Mouse (Mus musculus): ENCODE results near the gene Ehd3.
A peak's percentile ranks its signal among the peaks of the same experiment; 100 is the strongest.

Gene Ehd3

DNA sequence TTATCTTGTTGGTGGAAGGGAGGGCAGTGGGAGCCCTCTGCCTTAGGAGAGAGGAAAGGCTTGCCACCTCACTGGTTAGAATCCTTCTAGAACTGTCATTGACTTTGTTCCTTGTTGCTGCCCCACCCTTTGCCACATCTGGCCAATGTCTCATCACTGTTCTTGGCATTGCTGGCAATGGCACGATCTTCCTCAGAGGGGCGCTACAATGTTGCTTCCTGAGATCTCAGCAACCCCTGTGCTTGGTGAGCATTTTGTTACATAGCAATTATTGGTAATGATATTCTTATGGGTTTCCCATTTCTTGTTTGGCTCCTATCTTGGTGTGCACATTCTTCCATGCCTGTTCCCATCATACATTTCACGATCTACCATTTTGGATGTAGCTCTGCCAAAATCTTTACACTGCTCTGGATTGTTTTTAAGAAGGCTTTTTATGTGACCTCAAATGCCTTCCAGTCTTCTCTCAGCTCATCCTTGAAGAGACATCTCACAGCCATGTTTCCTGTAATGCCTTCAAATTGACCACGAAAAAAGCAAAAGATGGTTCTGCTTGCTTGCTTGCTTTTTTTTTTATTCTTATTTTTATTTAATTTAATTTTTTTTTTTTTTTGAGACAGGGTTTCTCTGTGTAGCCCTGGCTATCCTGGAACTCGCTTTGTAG lies at the start of gene Ehd3:
Ehd3 (plus strand) TSS at position 614 of the 664 bp plus-strand sequence.
- DNase-seq = no peak

DNA sequence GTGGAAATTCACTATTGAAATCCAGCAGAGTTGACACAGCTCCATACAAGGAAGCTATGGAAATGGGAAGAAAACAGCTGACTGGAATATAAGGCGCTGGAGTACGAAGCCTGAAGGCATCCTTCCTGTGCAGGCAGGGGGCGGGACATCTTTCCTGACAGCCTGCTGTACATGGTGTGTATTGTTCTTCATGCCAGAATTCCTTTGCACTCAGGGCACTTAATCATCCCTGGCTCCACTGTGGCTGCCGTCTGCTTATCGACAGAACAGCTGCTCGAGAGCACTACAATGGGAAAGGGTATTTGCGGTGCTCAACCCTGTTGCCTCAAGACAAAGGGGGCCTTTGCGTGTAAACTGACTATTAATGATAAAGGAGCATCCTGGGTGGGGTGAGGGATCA lies 33.0 kb upstream of the Ehd3 start:
- no peak for DNase-seq

DNA sequence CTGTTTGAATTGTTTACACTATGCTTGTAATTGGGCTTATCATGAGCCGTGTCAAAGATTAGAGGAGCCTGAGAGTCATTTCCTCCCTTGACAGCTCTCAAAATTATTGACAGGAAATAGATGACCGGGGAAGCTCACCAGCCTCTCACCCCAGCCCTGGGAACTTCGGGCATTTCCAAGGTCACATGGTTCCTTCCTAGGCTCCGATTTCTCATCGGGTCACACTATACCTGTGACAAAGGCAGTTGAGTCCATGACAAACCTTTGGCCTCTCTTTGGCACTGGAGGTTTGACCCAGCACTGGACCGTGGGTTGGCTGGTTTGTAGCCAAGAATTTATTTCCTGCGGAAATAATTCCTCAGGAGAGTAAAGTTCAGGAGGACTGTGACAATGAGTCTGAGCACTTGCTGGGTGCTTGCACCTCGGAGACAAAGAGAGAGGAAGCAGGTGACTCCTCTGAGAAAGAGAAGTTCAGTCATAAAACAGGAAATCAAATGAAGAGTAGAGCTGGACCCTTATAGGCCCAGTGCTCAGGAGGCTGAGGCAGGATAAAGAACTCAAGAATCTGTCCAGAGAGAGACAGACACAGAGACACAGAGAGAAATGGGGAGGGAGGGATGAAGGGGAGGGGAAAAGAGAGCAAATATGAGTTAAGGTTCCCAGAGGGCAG lies 17.2 kb upstream of the Ehd3 start:
- no peak for DNase-seq

DNA sequence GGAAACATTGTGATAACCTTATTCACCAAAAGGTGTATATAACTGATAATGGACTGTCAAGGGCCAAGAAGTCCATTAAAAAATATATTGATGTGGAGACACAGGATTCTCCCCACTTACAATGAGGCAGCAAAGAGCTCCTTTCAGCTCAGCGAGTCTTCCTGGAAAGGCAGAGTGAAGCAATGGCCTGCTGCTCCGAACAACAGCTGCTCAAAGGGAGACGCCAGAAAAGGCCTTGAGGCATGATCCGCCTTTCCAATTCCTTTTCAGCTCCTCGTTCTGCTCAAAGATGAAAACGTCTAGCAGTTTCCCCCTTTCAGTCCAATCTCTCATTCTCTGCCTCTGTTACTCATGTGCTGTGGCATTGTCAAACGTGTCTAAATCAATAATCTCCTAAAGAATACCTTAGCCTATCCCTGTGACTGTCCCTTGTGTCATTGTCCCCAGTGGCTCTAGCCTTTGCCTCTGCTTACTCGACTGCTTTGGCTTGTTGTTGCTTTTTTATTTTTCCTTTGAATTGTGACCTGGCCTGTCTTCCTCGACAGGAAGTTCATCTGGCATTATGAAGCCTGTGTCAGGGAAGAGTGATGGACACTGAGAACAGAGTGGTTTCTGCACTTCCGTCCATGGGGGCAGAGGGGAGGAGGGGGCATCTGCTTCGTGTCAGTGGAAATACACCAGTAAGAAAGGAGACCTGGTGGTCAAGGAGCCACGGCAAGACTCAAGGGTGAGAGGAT lies 13.5 kb upstream of the Ehd3 start:
- DNase-seq = no peak

DNA sequence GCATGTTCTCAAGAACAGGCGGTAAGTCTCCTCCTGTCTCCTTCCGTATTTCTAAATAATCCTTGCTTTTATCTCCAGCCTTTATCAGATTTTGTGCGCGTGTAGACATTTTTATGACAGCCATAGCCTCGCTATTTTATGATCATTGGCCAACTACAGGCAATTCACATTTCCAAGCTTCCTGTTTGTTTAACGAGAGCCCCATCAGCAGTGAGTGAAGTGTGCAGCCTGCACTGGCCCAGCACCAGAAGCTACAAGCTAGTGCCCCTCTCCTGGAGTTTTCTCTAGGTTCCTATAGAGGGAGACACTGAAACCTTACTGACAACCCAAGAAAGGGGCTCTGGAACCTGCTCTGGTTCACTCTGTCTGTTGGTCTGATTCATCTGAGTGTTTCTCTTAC lies 7.1 kb upstream of the Ehd3 start:
- DNase-seq = no peak

DNA sequence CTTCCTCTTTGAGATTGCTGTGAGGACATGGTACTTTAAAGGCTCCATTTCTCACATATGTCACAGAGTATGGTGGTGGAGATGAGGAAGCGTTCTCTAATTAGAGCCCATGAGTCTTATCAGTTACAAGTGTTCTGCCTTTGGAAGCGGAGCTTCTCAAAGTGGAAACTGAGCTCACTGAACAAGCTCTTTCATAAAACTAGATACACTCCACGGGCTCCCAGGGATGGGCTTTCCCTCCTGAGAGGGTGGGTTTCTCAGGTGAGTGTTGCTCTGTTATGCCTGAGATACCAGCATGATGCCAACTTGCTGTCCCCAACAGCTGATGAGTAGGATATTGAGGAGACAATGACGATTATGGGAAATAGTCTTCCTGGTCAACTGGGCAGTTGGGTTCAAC lies 6.2 kb upstream of the Ehd3 start:
- no peak for DNase-seq

DNA sequence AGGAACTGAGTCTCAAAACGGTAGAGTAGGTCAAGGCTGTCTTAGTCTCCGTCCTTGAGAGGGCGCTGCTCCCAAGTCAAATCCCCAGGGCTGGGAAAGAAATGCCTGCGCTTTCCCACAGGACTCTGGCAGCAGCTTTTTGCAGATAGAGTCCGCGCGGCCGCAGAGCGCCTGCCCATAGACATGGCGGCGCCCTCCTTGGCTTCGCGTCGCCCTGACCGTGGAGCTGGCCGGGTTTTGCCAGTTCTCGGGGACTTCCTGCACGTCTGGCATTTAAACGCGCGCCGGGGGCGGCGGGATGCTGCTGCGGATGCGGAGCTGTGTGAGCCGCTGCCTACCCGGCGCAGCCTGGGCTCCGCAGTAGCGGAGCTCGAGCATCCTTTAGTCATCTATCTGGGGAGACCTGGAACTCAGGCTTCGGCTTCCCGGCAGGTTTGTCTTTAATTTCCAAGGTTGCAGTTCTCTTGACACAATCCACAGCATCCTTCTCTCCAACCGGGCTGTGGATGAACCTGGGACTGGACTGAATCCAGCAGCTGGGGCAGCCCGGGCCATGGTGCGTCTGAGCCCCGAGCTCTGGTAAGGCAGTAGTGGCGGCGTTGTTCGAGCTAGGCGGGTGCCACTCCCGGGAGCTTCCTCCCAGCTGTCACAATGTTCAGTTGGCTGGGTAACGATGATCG lies 798 bp downstream of the Ehd3 start:
- peak; percentile 88 to 90 for DNase-seq

DNA sequence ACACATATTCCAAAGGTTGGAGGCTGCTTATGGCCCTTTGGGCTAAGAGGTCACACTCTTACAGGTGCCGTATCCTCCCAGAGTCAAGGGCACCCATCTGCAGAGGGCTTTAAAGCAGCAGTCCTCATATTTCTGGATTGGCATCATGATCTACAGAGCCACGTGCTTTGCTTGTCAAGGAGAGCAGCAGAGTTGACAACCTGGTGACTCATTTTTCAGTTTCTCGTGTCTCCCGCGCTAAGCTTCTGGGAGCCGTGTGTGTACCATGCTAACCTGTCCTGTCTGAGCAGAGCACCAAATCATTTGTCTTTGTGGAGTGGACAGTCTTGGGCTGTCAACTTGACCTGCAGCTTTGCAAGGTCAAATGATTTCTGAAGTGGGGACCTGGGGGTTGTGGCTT lies 2.4 kb downstream of the Ehd3 start:
- DNase-seq = no peak

DNA sequence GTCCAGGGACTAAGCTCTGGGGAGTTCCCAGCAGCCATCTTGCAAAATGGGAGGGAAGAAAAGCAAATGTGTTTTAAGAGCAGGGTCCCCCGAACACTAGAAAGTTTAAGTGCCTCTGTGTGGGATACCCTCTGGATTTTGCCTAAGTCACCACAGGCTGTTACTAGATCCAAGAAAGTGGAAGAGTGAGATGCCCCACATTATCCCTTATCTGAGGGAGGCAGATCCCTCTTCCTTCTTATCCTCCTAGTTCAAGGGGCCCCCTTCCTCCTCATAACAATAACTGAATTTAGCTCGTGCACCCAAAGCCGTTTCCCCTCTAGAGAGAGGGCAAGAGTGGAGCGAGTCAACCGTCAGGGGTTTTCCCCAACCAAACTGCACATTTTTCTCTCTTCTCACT lies 3.3 kb downstream of the Ehd3 start:
- no peak for DNase-seq

DNA sequence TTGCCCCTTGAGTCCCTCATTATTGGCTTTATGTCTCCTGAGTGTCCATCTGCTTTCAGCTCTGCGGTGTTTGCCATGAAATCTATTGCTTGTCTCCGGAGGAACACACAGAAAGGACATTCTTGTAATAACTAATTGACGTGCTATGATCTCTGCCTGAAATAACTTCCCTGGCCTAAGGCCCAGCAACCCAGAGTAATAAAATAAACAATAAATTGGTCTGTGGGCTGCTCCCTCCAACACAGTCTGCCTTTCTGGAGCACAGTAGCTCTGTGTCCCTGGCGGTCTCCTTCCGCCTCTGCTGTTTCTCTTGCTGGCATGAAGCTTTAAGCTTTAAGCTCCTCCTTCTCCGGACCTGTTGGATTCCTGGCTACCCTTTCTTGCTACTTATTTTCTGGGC lies 4.5 kb downstream of the Ehd3 start:
- peak; percentile 14 to 30 for DNase-seq

DNA sequence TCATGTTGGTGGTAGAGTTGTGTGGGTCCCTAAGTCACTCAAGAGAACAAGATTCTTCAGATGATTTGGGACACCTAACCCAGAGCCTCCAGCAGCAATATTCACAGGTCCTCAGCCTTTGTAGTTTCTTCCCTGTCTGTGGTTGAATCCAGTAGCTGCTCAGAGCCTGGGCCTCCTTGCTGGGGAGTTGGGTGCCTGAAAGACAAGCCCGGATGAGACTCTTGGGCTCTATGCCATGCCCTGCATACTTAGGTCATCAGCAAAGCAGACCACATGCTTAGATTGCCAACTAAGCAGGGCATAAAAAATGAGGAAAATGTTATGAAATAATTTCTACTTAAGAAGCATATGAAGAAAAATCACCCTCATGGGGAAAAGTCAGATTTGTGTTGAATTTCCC lies 6.9 kb downstream of the Ehd3 start:
- no peak for DNase-seq

DNA sequence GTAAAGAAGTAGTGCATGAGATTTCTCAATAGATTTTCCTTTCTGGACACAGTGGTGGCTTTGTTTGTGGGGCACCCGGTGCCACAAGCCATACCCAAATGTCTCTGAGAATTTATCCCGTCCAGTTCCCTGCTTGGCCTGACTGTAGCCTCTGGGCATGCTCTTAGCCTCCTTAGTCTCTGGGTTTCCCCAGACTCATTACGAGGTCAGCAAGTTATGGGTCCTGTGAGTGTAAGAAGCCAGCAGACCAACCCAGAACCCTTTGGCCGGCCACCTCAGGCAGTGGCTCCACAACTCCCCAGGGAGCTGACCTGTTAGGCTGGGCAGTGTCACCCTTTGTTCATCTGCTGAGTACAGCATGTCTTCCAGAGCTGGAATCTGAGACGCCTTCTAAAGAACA lies 7.6 kb downstream of the Ehd3 start:
- peak; percentile 14 to 44 for DNase-seq

DNA sequence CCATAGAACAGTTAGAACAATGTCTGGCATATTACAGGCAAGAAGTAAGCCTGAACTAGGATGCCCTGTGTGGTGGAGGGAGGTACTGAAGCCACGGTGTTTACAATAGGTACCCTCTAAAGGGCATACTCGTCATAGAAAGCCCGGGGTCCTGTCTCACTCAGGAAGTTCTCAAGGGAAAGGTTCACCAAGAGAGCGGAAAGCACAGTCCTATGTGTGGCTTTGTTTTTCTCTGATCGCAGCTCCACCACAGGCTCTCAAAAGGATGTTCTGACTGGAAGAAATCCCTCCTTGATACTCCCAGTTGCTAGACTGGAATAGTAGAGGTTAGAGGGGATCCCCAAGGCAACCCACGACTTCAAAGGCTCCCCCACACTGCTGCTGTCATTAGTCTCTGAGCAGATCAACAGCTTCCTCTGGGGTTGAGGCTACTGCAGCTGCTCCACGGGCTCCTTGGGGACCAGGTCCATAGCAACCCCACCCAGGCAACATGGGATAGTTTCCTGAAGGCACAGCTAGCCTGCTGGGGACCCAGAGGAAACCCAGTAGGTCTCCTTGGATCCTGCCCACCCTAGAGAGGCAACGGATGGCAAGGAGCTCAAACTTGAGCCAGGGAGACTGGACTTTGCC lies 9.2 kb downstream of the Ehd3 start:
- no peak for DNase-seq

DNA sequence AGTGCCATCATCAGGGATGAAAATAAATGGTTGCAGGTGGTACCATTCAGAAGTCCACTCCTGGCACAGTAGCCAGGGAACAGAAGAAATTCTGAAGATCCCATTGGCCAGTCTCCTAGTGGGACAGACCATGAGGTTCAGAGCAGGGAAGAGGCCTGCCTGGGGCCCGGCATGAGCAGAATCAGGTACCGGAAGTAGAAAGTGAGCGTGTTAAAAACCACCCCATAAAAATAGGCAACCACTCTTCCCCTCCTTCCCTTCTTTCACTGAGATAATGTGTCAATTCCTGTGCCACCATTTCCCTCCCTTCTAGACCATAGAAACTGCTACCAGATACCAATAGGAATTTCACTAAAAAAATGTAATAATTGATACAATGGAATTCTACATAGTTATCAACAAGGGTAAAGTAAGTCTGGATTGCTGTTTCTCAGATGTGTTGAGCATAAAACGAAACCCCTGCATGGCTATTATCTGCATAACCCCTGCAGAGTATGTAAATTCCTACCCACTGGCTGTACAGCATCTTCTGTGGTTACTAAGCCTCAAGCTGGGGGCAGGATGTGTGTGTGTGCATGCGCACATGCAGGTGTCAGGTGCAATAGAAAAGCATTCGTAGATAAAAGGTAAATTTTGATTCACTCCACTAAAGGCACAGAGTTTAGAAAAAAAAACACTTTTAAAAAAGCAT lies 10.7 kb downstream of the Ehd3 start:
- DNase-seq = no peak

DNA sequence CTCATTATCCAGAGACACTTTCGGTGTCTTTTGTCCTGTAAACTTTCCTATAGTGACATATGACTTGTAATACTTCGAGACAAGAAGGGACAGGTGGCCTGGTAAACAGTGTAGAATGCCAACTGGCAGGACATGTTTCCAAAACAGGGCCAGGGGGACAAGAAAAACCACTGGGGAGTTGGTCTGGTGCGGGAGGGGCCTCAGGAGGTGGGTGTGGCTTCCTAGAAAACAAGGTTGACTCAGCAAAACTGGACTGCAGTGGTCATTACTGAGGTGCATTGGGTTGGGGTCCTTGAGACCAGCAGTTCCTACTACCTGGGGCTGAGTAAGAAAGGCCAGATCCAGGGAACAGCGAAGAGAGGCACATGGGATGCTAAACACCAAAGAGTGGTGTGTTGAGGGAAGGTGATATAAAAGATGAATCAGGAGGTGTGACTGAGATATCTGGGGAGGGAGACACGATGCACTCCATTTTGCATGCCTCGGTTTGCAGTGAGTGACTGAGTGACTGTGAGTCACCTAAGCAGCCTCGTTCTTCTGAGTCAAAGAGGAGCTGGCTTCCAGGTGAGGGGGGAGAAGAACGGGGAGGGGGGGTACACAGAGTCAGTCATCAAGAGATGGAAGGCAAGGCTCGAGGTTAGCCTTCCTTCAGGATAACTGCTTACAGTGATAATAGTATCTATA lies 13.9 kb downstream of the Ehd3 start:
- DNase-seq = no peak

DNA sequence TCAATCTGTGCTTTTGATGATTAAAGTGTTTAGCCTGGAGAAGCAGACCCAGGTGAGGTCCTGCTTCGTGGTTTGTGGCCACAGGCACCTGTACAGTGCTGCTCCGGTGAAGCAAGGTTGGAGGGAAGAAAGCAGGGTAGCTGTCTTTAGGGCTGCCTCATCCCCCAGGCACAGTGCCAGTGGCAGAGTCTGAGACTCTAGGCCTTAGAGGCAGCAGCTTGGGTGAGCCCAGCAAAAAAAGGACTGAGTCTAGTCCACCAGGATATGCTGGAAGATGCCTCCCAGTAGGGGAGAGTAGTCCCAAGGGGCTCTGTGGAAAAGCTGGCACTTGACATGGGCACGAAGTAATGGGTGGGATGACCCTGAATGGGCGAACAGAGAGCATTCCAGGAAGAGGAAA lies 15.0 kb downstream of the Ehd3 start:
- no peak for DNase-seq

DNA sequence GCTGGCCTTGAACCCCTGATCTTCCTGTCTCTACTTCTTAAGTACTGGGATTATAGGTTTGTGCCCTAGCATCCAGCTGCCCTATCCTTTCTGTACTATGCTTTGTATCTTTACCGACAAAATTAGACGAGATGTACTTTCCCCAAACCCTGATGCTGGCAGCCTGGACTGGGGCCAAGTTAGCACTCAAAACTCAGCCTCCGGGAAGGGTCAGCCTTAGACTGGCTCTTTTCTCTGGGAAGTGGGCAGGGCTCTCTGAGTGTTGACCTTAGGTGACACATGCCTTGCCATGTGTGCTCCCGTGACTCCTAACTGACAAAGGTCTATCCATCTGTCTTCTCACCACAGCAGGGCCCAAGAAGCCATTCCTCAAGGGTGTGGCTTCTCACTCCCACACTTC lies 16.8 kb downstream of the Ehd3 start:
- peak in 1 of 2 experiments; percentile 15 for DNase-seq

DNA sequence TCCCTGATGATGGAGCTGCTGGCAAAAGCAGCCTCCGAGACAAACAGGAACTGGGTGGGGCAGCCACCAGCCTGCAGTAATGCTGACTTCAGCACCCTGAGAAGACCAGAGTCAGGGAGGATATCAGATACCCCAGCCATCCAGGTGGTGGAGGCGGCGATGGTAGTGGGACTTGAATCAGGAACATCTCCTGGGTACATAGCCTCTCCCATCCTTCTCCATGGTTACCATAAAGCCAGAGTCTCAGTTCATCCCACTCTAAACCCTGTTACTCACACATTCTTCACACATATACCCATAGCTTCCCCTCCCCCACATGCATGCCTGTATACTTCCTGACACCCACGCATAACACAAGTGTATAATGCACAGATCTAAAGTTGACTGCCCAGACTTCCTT lies 18.3 kb downstream of the Ehd3 start:
- DNase-seq = no peak

DNA sequence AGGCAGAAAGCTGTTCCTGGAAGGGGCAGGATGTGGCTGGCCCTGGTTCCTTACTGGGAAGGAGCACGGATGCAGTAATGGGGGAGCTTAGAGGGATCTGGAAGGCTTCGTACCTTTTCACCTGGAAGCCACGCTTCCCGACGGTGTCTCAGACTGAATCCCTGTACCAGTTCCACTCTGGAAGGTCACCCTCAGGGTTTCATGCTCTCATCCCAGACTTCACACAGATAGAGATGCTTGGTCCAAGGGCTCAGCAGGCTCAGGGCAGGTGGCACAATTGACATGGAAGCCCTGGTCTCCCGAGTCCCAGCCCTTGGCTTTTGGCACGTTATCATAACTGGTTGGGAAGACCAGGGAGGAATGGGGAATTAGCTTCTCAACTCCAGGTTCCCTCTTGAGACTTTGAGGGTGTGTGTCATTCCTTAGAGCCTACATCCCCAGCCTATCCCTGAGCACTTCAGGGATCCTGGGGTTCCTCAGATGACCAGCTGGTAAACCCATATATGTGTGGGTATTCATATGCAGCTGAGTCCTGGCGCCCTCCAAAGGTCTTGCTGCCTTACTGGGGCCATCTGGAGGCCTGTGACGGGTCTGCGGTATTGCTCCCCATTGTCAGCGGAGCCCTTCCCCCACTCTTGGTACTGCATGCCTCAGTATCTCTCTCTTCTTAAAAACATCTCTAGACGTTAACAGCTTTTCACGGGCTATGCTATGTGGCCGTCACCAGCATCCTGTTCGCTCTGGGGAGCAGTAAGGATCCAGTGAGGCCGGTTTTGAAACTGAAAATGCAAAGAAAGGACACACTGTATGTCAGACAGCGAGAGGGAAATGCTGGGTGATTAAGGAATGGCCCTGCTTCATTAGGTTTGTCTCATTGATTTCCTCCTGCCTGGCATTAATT lies 19.4 kb downstream of the Ehd3 start:
- DNase-seq = no peak

DNA sequence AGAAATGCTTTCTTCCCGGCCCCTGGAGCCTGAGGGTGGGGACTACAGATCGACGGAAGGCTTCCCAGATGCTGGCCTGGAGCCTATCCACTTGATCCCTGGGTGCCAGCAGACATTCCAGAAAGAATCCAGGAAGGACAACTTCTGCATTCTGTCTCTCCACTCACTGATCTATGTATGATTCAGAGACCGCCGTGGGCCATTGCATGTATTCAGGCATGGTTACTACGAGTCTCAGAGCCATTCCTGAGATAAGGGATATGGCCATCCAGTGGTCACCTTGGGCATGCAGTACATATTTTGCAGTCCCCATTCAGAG lies 20.0 kb downstream of the Ehd3 start:
- no peak for DNase-seq

DNA sequence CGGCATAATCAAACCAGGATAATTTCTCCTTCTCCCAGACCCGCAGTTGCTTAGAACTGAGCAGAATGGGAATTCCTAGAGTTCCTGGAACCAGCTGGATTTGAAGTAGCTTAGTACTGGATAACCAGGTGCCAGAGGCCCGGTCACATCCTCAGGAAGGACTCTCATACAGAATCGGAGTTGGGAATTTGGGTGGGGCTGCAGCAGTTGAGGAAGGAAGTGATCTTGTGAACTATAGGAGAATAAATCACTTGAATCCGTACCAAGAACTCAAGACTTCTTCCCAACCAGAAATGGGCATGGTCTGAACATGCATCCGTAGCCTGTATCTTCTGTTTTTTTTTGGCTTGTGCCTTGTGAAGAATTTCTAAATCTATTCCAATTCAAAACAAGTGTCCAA lies 22.2 kb downstream of the Ehd3 start:
- no peak for DNase-seq
